Mouse (Mus musculus) layer of hippocampus, postnatal 36 days (tissue): Measurements from ENCODE around the gene Mtrex. TPM values are rescaled to one million over a fixed set of nuclear protein-coding genes. Genes with fewer than 3 reads are reported as not detected.

Experiments
- DNase-seq, 2 experiments: peaks; one replicate each; pipeline ENCODE4 v3.0.0; 2022
- total RNA-seq, 2 experiments: library from RNA; stranded (reverse); gene quantifications; 2 replicates each; pipeline ENCODE4 v1.2.3; 2021

Gene Mtrex
- total RNA-seq, 2 experiments from 2014 or later = 47.9 to 50.9 TPM

GRCm38 (mm10) chr13:112823911-112824648 is 103.1 kb downstream of the Mtrex start:
- no peak for DNase-seq

- DNase-seq = no peak
These were observed 103.8 kb downstream of the Mtrex start for GRCm38 (mm10) chr13:112823236-112823910.

GRCm38 (mm10) chr13:112822413-112822812 is 104.8 kb downstream of the Mtrex start:
- DNase-seq = no peak

GRCm38 (mm10) chr13:112818125-112818524 is 109.1 kb downstream of the Mtrex start:
- DNase-seq = no peak

Other genes starting within 250 kb of the Mtrex start
- gene Plpp1, start 126.6 kb downstream of the Mtrex start, total RNA-seq = 10 to 100 TPM; 28.5 to 30.7 TPM
- 10 to 100 TPM; 23.5 to 26.4 TPM for gene Dhx29, start 56 bp upstream of the Mtrex start, total RNA-seq
- 1 to 10 TPM; 4.3 to 5.0 TPM for gene Ccno, start 60.4 kb upstream of the Mtrex start, total RNA-seq
- under 1 TPM; 0.42 to 0.66 TPM for gene Mcidas, start 66.4 kb upstream of the Mtrex start, total RNA-seq
- gene Cdc20b, start 107.7 kb upstream of the Mtrex start, total RNA-seq = not detected
- 10 to 100 TPM; 10.1 to 10.9 TPM for gene Gpx8, start 119.0 kb upstream of the Mtrex start, total RNA-seq
- gene Gzma, start 173.6 kb upstream of the Mtrex start, total RNA-seq = not detected